Mouse (Mus musculus) olfactory bulb, adult 2 months (tissue): Measurements from ENCODE around the gene Tuba1c. TPM values are rescaled to one million over a fixed set of nuclear protein-coding genes. Genes with fewer than 3 reads are reported as not detected.

Experiments used
- H3K27ac ChIP-seq: fragments of 200-500 bp; 2 replicates; pipeline ENCODE4 v1.5.1; 2012; ENCODE audit warnings: low read depth, low read length; ENCODE audit not compliant: insufficient read depth
- H3K4me1 ChIP-seq: fragments of 200-500 bp; 2 replicates; pipeline ENCODE4 v1.6.1; 2012; ENCODE audit warnings: low read length; ENCODE audit not compliant: control insufficient read depth, insufficient read depth
- H3K4me3 ChIP-seq: fragments of 200-500 bp; 2 replicates; pipeline ENCODE4 v1.5.1; 2012; ENCODE audit warnings: mild to moderate bottlenecking, low read depth, low read length, moderate library complexity; ENCODE audit not compliant: insufficient read depth
- CTCF ChIP-seq: fragments of 200-500 bp; IDR thresholded peaks from 2 replicates; pipeline ENCODE4 v1.5.1; 2012; ENCODE audit warnings: low read depth, mild to moderate bottlenecking, low read length, moderate library complexity; ENCODE audit not compliant: insufficient read depth
- POLR2A ChIP-seq: fragments of 200-500 bp; IDR thresholded peaks from 2 replicates; pipeline ENCODE4 v1.6.1; 2012; ENCODE audit warnings: mild to moderate bottlenecking, low read depth, low read length, moderate library complexity; ENCODE audit not compliant: insufficient read depth
- WGBS: fragments of 180-500 bp; shearing (Covaris S2); methylation state at CpG from one replicate; pipeline ENCODE4 v1.1.7; 2018; 5-methylcytosine and 5-hydroxymethylcytosine counted together
- polyA plus RNA-seq: library from polyadenylated mRNA; stranded (reverse); fragments of >200 nt; gene quantifications from 2 replicates; pipeline ENCODE4 v1.2.4, GENCODE M21; 2012; ENCODE audit warnings: low replicate concordance; ENCODE audit not compliant: missing spikeins, insufficient read depth, insufficient read length

The Tuba1c gene
- polyA plus RNA-seq, 1 experiment = not detected

GRCm38 (mm10) chr15:99011946-99012345 is 17.7 kb upstream of the Tuba1c start:
- 82% methylated on average over 3 of the region's 3 CpGs for whole genome bisulfite sequencing
- Histone ChIP-seq H3K4me1 (no peaks in the 10 kb centered on the region), H3K27ac (no peak overlapping the region), H3K4me3 (no peak overlapping the region)
- TF ChIP-seq CTCF (no peak), POLR2A (no peak)

- no peak overlapping the region for H3K27ac ChIP-seq
- H3K4me1 ChIP-seq = peaks cover 7% of the 10 kb centered on the region
- no peak overlapping the region for H3K4me3 ChIP-seq
- no peak for TF ChIP-seq CTCF
- 78% methylated on average over 9 of the region's 9 CpGs for WGBS
Measured at GRCm38 (mm10) chr15:99014496-99015030, 15.1 kb upstream of the Tuba1c start.

GRCm38 (mm10) chr15:99017355-99017761 is 12.3 kb upstream of the Tuba1c start:
- TF ChIP-seq CTCF = no peak
- TF ChIP-seq POLR2A = no peak
- H3K4me3 ChIP-seq = no peak overlapping the region
- peaks cover 7% of the 10 kb centered on the region for H3K4me1 ChIP-seq
- WGBS = 83% methylated on average over 8 of the region's 8 CpGs
- no peak overlapping the region for H3K27ac ChIP-seq

- Histone ChIP-seq H3K4me1 (peaks cover 7% of the 10 kb centered on the region), H3K4me3 (no peak overlapping the region), H3K27ac (no peak overlapping the region)
- WGBS = 58% methylated on average over 9 of the region's 9 CpGs
- TF ChIP-seq POLR2A (no peak), CTCF (no peak)
Measured at GRCm38 (mm10) chr15:99017986-99018385, 11.7 kb upstream of the Tuba1c start.

- TF ChIP-seq POLR2A (no peak), CTCF (no peak)
- Histone ChIP-seq H3K4me1 (peaks cover 7% of the 10 kb centered on the region), H3K4me3 (no peak overlapping the region), H3K27ac (no peak overlapping the region)
- WGBS = 93% methylated on average over 4 of the region's 4 CpGs
Measured at GRCm38 (mm10) chr15:99018630-99019029, 11.1 kb upstream of the Tuba1c start.

GRCm38 (mm10) chr15:99019436-99019835 is 10.3 kb upstream of the Tuba1c start:
- WGBS = 48% methylated on average over 8 of the region's 8 CpGs
- H3K4me3 ChIP-seq = no peak overlapping the region; the same call in 1 of the 2 replicates
- peaks cover 7% of the 10 kb centered on the region for H3K4me1 ChIP-seq
- TF ChIP-seq POLR2A = no peak
- no peak overlapping the region for H3K27ac ChIP-seq

- Histone ChIP-seq H3K4me3 (no peak overlapping the region), H3K27ac (no peak overlapping the region), H3K4me1 (peaks cover 7% of the 10 kb centered on the region)
- 95% methylated on average over 4 of the region's 4 CpGs for WGBS
- TF ChIP-seq CTCF (no peak), POLR2A (no peak)
Measured at GRCm38 (mm10) chr15:99020171-99020570, 9.5 kb upstream of the Tuba1c start.

GRCm38 (mm10) chr15:99021255-99021654 is 8.4 kb upstream of the Tuba1c start:
- no peak for TF ChIP-seq CTCF
- TF ChIP-seq POLR2A = no peak
- Histone ChIP-seq H3K4me1 (peaks cover 7% of the 10 kb centered on the region), H3K4me3 (no peak overlapping the region), H3K27ac (no peak overlapping the region)
- 98% methylated on average over 7 of the region's 7 CpGs for WGBS

- Histone ChIP-seq H3K4me3 (no peak overlapping the region), H3K4me1 (peaks cover 7% of the 10 kb centered on the region), H3K27ac (no peak overlapping the region)
- WGBS = 19% methylated on average over 7 of the region's 8 CpGs
- no peak for TF ChIP-seq POLR2A
- no peak for TF ChIP-seq CTCF
Measured at GRCm38 (mm10) chr15:99024668-99025314, 4.9 kb upstream of the Tuba1c start.

- H3K27ac ChIP-seq = no peak overlapping the region
- H3K4me3 ChIP-seq = no peak overlapping the region
- WGBS = 79% methylated on average over 13 of the region's 13 CpGs
- H3K4me1 ChIP-seq = peaks cover 14% of the 10 kb centered on the region
- TF ChIP-seq POLR2A = no peak
- TF ChIP-seq CTCF = no peak
Measured at GRCm38 (mm10) chr15:99025414-99025813, 4.3 kb upstream of the Tuba1c start.

GRCm38 (mm10) chr15:99026259-99026658 is 3.4 kb upstream of the Tuba1c start:
- Histone ChIP-seq H3K4me3 (no peak overlapping the region), H3K4me1 (peaks cover 17% of the 10 kb centered on the region), H3K27ac (no peak overlapping the region)
- TF ChIP-seq POLR2A (no peak), CTCF (no peak)
- WGBS = 64% methylated on average over 4 of the region's 4 CpGs
